Mouse (Mus musculus): ENCODE data around the gene Ror2. TPM values are rescaled to one million over a fixed set of nuclear protein-coding genes. Genes with fewer than 3 reads are reported as not detected.

Gene Ror2
- polyA plus RNA-seq, 1 experiment, result not detected

DNA sequence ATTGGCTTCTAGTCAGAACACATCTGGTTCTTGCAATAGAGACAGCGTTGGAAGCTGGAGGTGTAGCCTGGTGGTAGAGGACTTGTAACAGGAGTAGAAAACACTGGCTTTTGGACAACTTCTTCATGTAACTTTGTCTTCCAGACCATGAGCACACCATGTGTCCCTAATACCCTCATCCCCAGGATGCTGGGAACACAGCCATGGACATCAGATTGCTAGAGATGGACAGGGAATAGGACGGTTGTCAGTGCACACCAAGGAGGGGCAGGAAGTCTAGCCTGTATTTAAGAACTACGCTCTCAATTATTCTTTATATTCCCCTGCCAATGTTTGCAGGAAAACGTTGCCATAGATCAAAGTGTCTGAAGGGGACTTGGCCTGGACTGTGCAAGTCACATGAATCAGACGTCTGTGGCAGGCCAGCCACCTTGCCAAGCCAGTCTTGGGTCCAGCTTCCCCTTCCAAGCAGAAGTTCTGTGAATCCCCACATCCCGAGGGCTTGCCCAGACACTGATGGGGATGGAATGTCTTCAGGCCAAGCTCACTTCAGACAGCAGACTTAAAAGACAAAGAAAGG is 68.4 kb downstream of the Ror2 start:
- Histone ChIP-seq H3K27me3 (ENCODE audit: control insufficient read depth) (no peaks in the 10 kb centered on the region), H3K4me1 (ENCODE audit: control insufficient read depth) (no peaks in the 10 kb centered on the region), H3K4me3 (replicated peaks) (no peak overlapping the region), H3K9me3 (ENCODE audit: control insufficient read depth, low read length) (peaks cover 9% of the 10 kb centered on the region; the same call in 1 of the 2 replicates), H3K36me3 (ENCODE audit: control insufficient read depth) (no peaks in the 10 kb centered on the region)
- no peak for TF ChIP-seq TAL1 (IDR thresholded peaks at IDR 0.05; ENCODE audit: low read length)
- no peak for TF ChIP-seq GATA1 (IDR thresholded peaks at IDR 0.05; ENCODE audit: low read length)

DNA sequence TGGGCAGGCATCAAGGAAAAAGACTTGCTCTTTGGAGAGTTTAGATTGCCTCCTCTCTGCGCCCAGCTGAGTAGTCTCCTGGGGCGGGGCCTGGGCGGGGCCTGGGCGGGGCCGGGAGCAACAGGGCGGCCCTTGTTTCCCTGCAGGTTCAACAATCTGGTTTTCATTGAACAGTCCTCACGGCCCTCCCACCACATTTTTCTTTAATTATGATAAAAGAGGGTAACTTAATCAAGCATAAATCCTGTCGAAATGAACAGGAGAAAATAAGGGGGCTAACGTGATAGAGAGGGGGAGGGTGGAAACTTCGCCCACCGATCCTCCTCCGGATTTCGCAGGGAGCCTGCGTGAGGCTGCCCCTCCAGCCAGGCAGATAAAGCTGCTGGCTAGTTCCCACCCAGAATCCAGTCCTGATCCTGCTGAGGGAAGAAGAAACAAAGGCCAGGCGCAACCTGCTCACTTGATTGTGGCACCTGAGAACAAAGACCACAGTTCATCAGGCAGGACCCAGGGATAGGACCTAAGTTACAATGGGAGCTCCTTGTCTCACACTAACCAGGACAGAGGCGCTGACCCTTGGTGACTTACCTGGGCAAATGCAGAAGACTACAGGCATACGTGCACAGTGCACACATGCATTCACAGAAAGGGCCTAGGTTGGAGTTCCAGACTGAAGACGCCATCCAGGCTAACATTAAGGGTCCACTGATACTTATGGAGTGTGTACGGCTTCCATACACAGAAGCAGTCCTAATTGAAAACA is 73.8 kb downstream of the Ror2 start:
- H3K4me1 ChIP-seq (ENCODE audit: control insufficient read depth), result no peaks in the 10 kb centered on the region
- no peaks in the 10 kb centered on the region for H3K9me3 ChIP-seq (ENCODE audit: control insufficient read depth, low read length)
- H3K4me3 ChIP-seq (replicated peaks), result no peak overlapping the region
- no peak for TF ChIP-seq GATA1 (IDR thresholded peaks at IDR 0.05; ENCODE audit: low read length)
- H3K27me3 ChIP-seq (ENCODE audit: control insufficient read depth), result no peaks in the 10 kb centered on the region
- H3K36me3 ChIP-seq (ENCODE audit: control insufficient read depth), result no peaks in the 10 kb centered on the region

DNA sequence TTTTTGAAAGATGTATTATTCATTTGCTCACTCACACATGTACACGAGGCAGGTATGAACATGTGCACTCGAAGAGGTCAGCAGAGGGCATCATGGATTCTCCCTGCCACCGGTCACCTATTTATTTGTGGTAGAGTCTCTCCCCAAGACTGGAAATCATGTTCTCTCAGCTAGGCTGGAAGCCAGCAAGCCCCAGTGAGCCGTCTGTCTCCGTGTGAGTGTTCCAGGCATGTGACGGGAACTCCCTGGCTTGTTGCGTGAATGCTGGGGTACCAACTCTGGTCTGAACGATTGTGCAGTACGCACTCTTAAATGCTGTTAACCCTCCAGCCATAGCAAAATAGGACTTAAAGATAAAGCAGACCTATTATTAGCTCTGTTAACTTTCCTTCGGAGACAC is 77.4 kb downstream of the Ror2 start:
- TF ChIP-seq TAL1 (IDR thresholded peaks at IDR 0.05; ENCODE audit: low read length), result no peak
- TF ChIP-seq GATA1 (IDR thresholded peaks at IDR 0.05; ENCODE audit: low read length), result no peak
- no peaks in the 10 kb centered on the region for H3K4me1 ChIP-seq (ENCODE audit: control insufficient read depth)
- H3K9me3 ChIP-seq (ENCODE audit: control insufficient read depth, low read length), result no peaks in the 10 kb centered on the region
- no peaks in the 10 kb centered on the region for H3K36me3 ChIP-seq (ENCODE audit: control insufficient read depth)
- H3K27me3 ChIP-seq (ENCODE audit: control insufficient read depth), result no peaks in the 10 kb centered on the region
- H3K4me3 ChIP-seq (replicated peaks), result no peak overlapping the region

DNA sequence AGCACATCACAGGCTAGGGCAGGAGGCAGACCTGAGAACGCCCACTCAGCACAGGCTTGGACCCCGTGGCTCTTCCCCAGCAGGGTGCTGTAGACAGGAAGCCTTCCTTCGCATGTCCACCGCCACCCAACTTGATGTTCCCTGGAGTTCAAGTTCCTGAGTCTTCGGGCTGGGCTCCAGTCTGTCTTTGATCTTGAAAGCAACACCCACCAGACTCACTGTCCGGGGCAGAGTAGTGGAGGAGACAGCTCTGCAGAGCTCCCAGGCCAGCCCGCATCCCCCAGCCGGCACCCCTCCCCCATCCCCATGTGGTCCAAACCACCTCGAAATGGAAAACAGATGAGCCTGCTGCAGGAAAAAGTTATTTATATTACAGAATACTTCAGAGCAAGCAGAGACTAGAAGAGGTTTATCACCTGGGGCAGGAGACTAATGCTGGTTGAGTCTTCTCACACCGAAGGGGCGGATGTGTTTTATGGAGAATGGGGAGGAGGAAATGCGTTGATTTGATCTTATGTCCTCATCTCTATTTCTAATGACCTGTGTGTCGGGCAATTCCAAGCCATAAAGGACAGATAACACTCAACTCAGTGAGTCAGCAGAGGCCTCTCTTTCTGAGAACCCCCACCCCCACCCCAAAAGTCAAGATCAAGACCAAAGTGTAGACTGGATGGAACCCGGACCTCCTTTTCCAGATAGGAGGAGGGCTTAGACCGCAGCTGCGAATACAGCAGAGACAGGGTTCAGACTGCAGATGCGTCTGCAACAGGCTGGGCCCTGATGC is 80.6 kb downstream of the Ror2 start:
- H3K4me1 ChIP-seq (ENCODE audit: control insufficient read depth), result no peaks in the 10 kb centered on the region
- no peaks in the 10 kb centered on the region for H3K9me3 ChIP-seq (ENCODE audit: control insufficient read depth, low read length)
- TF ChIP-seq TAL1 (IDR thresholded peaks at IDR 0.05; ENCODE audit: low read length) (no peak), GATA1 (IDR thresholded peaks at IDR 0.05; ENCODE audit: low read length) (no peak)
- no peaks in the 10 kb centered on the region for H3K27me3 ChIP-seq (ENCODE audit: control insufficient read depth)
- no peak overlapping the region for H3K4me3 ChIP-seq (replicated peaks)
- H3K36me3 ChIP-seq (ENCODE audit: control insufficient read depth), result no peaks in the 10 kb centered on the region

DNA sequence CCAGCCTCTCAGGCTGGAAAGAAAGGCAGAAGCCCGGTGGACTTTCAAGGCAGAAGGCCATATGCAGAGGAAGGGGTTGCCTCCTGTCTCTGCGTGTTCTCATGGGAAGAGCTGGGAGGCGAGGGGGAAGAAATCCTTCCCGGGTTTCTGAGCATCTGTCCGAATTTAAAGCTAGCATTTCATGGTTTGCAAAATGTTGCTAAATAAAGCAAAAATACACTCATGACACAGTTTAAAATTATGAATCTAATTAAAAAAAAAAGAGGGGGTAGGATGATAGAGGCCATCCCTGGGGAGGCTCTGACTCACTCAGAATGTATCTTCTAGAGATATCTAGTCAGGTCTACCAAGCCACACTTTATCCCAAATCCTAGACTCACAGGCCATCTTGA is 83.5 kb downstream of the Ror2 start:
- no peak overlapping the region for H3K4me3 ChIP-seq (replicated peaks)
- TF ChIP-seq TAL1 (IDR thresholded peaks at IDR 0.05; ENCODE audit: low read length), result no peak
- no peak for TF ChIP-seq GATA1 (IDR thresholded peaks at IDR 0.05; ENCODE audit: low read length)

DNA sequence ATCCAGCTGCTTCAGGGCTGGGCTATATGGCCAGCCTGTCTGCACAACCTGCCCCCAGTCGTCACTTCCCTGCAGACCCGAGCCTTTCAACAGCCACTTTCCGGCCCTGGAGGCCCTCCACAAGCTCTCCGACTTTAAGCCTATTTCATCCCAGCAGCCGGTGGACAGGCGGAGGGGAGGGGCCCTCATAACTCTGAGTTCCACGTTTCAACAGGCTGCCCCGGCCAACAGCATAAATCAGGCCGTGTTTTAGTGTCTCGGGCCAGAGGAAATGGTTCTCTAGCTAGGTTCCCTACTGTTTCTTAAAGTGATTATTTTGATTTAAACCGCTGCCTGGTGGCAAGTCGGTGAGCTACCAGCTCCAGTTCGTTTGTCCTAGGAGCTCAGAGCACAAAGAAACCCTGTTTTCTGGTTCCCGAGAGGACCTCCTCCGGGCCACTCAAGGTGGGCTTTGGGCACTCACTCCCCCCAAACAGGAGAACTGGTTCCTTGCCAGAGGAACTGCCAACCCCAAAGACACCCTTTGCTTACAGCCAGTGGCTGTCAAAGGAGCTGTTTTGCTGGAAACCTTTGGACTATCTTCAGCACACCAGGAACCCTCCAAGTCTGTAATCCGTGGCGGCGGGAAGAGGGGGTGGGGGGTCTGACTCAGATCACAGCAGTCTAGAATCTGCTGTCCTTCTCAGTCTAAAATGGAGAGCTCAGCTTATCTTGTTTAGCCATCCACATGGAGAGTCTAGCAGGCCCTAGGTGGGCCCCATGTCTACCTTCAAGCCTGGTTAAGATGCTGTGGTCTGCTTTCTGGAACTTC is 84.1 kb downstream of the Ror2 start:
- Histone ChIP-seq H3K36me3 (ENCODE audit: control insufficient read depth) (no peaks in the 10 kb centered on the region), H3K4me1 (ENCODE audit: control insufficient read depth) (no peaks in the 10 kb centered on the region), H3K4me3 (replicated peaks) (no peak overlapping the region), H3K27me3 (ENCODE audit: control insufficient read depth) (no peaks in the 10 kb centered on the region), H3K9me3 (ENCODE audit: control insufficient read depth, low read length) (no peaks in the 10 kb centered on the region)
- no peak for TF ChIP-seq GATA1 (IDR thresholded peaks at IDR 0.05; ENCODE audit: low read length)
- no peak for TF ChIP-seq TAL1 (IDR thresholded peaks at IDR 0.05; ENCODE audit: low read length)

More for the DNA sequence above, 83.5 kb downstream of the Ror2 start:
- Histone ChIP-seq H3K4me1 (ENCODE audit: control insufficient read depth) (no peaks in the 10 kb centered on the region), H3K36me3 (ENCODE audit: control insufficient read depth) (no peaks in the 10 kb centered on the region), H3K9me3 (ENCODE audit: control insufficient read depth, low read length) (no peaks in the 10 kb centered on the region), H3K27me3 (ENCODE audit: control insufficient read depth) (no peaks in the 10 kb centered on the region)

DNA sequence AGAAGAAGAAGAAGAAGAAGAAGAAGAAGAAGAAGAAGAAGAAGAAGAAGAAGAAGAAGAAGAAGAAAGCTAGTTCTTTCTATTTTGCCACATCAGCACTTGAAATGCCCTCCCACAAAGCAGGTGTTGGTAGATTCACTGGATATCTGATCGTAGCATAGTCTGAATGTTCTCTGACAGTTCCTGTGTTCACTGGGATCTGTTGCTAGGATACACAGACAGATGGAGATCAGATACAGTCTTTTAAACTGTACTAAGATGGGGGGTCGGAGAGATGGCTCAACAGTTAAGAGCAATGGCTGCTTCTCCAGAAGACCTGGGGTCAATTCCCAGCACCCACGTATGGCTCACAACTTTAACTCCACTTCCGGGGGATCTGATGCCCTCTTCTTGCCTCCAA is 85.8 kb downstream of the Ror2 start:
- H3K4me3 ChIP-seq (replicated peaks), result no peak overlapping the region
- no peaks in the 10 kb centered on the region for H3K4me1 ChIP-seq (ENCODE audit: control insufficient read depth)
- no peak for TF ChIP-seq GATA1 (IDR thresholded peaks at IDR 0.05; ENCODE audit: low read length)
- TF ChIP-seq TAL1 (IDR thresholded peaks at IDR 0.05; ENCODE audit: low read length), result no peak
- H3K36me3 ChIP-seq (ENCODE audit: control insufficient read depth), result no peaks in the 10 kb centered on the region
- no peaks in the 10 kb centered on the region for H3K9me3 ChIP-seq (ENCODE audit: control insufficient read depth, low read length)
- no peaks in the 10 kb centered on the region for H3K27me3 ChIP-seq (ENCODE audit: control insufficient read depth)

DNA sequence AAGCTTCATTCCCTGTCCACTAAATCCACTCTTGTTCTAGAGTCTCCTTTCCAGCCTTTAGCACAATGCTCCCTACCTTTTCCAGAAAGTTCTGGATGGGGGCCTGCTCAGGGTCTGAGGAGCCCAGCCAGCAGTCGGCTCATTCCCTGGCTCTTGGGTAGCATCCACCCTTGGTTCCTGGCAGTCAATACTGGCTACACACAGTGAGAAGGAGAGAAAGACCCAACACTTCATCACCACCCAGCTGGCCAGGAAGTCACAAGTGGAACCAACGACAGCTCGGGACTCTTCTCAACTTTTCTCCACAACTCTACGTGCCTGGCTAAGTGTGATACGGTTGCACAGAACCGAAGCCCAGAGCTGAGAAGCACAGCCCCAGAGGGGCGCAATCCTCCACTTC is 86.7 kb downstream of the Ror2 start:
- Histone ChIP-seq H3K4me1 (ENCODE audit: control insufficient read depth) (no peaks in the 10 kb centered on the region), H3K4me3 (replicated peaks) (no peak overlapping the region), H3K36me3 (ENCODE audit: control insufficient read depth) (no peaks in the 10 kb centered on the region), H3K27me3 (ENCODE audit: control insufficient read depth) (no peaks in the 10 kb centered on the region), H3K9me3 (ENCODE audit: control insufficient read depth, low read length) (no peaks in the 10 kb centered on the region)
- TF ChIP-seq TAL1 (IDR thresholded peaks at IDR 0.05; ENCODE audit: low read length), result no peak
- no peak for TF ChIP-seq GATA1 (IDR thresholded peaks at IDR 0.05; ENCODE audit: low read length)

Measured in erythroblast, embryonic 14.5 days (primary cell).